Mouse (Mus musculus): ENCODE measurements around the gene Nmt2. TPM values are rescaled to one million over a fixed set of nuclear protein-coding genes. Genes with fewer than 3 reads are reported as not detected.

Gene Nmt2
- total RNA-seq, 2 experiments from 2014 or later = 13.8 to 24.9 TPM

DNA sequence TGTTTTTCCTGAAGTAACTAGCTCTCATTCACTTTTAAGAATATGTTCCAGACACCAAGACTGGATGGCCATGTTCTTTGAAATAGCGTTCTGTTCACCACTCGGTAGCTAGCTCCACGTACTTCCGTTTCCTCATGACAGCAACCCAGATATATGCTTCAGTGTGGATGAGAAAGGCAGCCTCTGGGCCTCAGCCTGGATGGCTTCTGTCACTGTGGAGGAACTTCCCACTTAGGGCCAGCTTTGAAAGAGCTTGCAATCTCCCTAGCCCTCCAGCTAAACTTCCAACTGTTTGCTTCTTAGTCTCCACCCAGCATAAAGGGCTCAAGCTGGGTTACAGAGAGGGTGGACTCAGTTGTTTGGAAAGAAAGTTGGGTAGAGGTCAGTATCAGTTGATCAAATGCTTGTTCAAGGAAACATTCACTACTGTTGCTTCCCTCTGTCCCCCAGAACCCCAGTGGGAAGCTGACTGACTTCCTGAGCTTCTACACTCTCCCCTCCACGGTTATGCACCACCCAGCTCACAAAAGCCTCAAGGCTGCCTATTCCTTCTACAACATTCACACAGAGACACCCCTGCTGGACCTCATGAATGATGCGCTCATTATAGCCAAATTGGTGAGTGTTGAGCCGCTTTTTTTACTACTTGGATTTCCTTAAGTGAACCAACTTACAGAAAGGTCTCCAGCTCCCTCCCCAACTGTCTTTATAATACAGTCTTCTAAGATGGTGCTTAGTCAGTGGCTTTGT, 40.5 kb downstream of the Nmt2 start:
- no peak for ATAC-seq (replicated peaks; ENCODE audit: poor library complexity, severe bottlenecking)

DNA sequence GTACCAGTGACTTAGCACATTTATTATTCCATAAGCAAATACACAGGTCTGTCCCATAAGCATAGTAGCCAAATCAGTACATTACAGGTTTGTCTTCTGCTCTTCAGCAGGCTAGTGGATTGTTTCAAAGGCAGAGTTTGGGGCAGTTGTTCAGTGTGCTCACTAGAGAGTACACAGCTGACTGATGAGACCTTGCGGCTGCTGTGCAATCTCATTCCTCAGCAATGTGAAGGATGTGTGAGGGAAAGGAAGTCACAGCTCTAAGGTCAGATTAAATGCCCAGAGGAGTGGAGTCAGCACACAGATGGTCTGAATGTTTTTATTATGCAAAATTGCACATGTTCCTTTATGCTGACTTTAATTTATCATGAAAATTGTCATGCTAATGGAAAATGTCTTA, 42.5 kb downstream of the Nmt2 start:
- ATAC-seq (replicated peaks; ENCODE audit: poor library complexity, severe bottlenecking) = no peak

DNA sequence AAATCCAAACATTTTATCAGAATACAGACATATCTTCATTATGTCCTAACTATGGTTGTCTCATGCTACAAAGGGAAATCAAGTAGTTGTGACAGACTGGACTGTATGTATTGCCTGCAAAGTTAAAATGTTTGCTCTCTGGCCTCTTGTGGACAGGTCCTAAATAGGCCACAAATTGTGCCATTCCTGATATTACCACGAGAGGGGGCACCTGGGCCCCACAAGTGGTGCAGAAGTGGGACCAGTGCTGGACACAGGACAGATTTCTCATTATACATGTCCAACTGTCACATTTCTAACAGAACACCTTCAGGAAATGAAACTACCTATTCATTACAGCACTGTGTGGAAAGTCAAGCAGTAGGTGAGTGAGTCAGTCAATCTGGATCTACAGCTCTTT, 43.3 kb downstream of the Nmt2 start:
- peak; percentile 81 for ATAC-seq (replicated peaks; ENCODE audit: poor library complexity, severe bottlenecking)

DNA sequence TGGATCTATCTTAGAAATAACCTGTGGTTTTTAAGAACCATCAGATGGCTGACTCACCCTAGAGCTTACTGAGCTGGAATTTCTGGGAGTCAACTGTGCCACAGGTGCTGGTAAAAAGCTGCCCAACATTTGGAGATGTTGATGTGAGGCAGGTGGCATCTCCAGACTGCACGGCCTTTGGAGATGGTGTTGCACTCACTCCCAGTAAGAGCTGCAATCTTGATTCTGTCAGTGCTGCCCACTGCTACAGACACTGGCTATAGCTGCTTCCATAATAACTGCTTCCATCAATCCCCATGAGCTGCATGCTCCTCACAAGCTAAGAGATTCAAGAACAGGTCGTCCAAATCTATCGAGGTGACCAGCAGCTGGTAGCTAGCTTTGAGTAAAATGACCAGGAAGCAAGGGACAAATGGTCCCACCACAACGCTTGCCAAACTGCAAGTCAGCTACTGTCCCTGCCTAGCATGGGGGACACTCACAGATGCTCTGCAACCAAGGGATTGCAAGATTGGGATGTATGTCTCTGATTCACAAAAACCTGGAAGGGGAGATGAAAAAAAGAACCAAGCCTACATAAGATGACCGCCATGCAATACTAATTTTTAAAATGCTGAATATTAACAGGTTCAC, 47.2 kb downstream of the Nmt2 start:
- no peak for ATAC-seq (replicated peaks; ENCODE audit: poor library complexity, severe bottlenecking)

DNA sequence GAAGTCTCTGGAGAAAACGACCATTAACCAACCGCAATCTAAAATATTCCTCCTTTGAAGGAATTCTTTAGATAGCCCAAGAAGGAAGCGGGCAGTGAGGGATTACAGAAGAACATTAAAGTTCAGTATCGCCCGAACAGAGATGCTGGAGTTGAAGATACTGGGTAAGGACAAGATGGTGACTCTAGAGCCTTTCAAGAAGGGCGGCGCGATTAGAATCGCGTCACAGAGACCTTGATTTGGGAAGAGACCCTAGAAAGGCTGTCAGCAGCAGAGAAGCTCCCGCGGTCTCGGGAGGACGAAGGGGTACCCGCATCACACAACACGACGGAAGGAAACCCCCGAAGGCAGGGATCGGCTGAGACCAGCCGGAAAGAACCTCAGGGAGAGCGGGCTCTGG, 48.0 kb downstream of the Nmt2 start:
- ATAC-seq (replicated peaks; ENCODE audit: poor library complexity, severe bottlenecking) = no peak

DNA sequence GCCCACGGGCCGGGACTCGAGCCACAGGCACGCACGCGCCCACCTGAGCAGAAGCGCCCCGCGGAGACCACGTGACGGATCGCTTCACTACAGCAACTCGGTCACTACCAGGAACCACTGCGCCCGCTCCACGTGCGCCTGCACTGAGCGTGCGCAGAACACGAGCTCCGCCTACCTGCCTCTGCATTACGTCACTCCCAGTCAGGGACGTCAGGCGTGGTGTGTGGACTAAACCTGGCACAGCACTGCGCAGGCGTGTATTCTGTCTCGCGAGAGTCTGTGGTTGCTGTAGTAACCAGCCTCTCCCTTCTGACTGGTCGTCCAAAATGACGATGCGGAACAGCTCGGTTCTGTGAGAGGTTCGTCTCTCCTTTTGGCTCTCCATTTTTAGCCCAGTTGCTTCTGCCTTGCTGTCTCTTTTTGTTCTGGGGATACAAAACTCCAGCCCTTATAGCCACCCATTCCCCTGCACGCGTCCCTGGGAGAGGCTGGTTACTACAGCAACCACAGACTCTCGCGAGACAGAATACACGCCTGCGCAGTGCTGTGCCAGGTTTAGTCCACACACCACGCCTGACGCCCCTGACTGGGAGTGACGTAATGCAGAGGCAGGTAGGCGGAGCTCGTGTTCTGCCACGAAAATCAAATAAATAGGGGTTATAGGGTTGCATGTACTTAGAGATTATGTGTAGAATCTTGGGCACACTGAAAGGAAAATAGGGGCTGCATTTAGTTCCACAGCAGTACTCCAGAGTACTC, 48.7 kb downstream of the Nmt2 start, which contains the start of gene Rpp38:
Gene Rpp38, minus strand, starts transcription at position 160 of the 759 bp plus-strand sequence.
- ATAC-seq (replicated peaks; ENCODE audit: poor library complexity, severe bottlenecking) = peak; percentile 78

DNA sequence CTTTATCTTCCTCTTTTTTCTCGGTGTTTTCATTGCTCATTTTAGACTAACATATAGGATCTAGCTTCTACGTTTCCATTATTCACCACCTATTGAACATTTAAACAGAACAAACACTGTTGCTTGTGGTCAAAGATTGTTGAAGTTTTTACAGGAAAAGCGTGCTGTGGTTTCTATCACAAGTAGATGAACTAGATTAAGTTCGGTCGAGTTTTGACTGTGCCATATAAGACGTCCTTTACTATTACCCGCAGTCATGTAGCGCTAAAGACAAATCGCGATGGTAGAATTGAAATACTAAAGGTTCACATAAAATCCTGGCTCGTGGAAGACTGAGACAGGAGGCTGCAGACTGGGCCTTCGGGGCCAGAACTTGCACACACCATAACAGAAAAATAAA, 49.7 kb downstream of the Nmt2 start:
- ATAC-seq (replicated peaks; ENCODE audit: poor library complexity, severe bottlenecking) = no peak

DNA sequence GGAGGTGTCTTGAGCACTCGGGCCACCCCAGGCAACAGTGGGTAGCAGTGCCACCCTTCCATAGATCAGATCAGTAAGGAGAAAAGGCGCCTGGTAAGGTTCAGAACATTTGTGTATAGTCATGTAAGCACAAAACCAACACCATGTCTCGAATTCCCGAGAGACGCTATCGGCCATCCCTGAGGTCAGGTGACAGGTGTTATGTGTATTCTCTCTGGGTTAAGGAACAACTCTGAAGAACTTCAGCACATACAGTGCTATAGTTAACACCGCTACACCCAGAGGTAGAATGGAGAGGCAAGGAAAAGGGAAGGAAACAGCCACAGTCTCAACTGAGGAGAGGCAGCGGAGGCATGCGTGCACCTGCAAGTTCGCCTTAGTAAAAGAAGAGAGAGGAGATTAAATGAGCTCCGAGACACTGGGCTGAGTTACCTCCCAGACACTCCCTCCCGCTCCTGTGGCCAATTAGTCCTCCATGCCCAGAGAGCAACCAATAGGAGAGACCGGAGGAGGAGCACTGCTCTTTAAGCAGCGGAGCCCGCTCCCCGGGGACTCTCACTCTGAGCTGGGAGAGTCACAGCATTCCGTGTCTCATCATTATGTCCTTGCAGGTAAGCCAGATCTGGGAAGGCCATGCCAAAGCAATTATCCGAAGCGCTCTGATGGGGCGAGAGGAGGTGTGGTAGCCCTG, 51.7 kb downstream of the Nmt2 start, which contains the start of gene Acbd7:
Gene Acbd7, plus strand, starts transcription at position 558 of the 691 bp plus-strand sequence.
- ATAC-seq (replicated peaks; ENCODE audit: poor library complexity, severe bottlenecking) = peak; percentile 49

DNA sequence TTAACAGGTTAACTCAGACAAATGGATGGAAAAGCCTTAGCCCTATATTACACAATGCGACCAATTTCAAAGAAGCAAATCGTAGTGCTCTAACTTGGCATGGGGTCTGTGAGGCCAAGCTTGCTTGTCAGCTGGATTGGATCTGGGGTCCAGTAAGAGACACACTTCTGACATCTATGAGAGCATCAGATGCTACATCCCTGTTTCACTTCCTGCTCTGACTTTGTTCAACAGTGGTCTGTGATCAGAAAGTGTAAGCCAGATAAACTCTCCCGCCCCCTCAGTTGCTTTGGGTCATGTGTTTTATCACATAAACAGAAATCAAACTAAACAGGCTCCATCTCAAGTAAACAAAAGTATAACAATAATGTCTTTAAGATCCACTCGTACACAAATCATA, 64.4 kb downstream of the Nmt2 start:
- peak; percentile 76 for ATAC-seq (replicated peaks; ENCODE audit: poor library complexity, severe bottlenecking)

DNA sequence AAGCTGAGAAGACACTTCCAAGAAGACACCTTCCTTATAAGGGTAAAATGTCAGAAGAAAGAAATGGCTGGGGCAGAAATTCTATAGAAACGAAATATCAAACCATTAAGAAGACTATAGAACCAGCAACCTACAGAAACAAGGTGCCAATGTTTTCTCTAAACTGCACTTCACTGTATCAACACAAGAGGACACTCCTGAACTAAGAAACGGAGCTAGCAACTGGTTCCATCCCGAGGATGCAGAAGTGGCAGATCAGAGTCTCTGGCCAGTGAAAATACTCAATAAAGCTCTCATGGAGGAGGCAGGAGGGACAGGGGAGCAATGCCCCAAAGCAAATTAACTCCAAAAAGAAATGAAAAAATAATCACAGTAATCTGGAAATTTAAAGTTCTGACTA, 64.9 kb downstream of the Nmt2 start:
- peak; percentile 89 for ATAC-seq (replicated peaks; ENCODE audit: poor library complexity, severe bottlenecking)

DNA sequence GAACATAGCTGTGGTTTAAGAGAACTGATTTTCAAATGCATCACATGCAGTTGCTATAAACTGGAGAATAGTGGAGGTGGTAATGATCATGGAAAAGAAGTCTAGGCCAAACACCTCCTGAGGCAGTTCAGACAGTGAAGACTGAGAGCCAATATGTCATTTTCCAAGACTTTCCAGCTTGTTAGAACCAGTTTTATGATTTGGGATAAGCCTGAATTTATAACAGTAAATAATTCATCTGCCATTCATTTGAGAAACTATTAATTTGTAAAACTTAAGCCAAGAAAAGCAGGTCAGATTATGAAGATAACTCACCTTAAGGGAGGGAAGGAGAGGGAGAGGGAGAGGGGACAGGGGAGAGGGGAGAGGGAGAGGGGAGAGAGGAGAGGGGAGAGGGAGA, 69.1 kb downstream of the Nmt2 start:
- no peak for ATAC-seq (replicated peaks; ENCODE audit: poor library complexity, severe bottlenecking)

DNA sequence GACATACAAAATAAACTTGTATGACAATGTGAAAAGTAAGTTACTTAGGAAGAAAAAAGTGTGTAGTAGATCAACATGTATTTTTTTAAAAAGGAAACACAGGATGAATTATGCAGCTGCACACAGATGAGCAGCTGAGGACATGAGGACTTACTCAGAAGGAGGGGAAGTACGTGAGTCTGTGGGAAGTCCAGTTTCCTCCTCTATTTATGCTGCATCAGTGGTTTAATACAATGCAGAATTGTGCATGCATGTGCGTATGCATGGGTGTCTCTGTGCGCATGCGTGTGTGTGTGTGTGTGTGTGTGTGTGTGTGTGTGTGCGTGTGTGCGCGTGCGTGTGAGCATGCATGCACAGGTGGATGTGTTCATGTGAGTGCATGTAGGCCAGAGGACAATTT, 71.8 kb downstream of the Nmt2 start:
- ATAC-seq (replicated peaks; ENCODE audit: poor library complexity, severe bottlenecking) = peak; percentile 35; the same call in 1 of the 2 replicates

DNA sequence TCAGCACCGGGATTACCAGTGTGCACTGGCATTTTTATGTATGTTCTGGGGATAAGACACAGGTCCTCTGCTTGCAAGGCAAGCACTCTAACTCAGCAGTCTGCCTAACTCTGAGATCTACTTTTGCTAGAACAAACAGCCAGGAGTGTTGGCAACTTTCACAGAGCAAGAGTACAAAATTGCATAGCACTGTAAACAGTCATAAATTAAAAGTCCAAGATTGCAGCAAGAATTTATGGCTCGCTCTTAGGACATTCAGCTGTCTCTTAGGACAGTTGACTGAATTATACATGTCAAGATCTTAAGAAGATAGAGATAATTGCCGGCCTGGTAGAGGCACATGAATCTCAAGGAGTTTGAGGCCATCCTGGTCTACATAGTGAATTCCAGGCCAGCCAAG, 72.3 kb downstream of the Nmt2 start:
- no peak for ATAC-seq (replicated peaks; ENCODE audit: poor library complexity, severe bottlenecking)

DNA sequence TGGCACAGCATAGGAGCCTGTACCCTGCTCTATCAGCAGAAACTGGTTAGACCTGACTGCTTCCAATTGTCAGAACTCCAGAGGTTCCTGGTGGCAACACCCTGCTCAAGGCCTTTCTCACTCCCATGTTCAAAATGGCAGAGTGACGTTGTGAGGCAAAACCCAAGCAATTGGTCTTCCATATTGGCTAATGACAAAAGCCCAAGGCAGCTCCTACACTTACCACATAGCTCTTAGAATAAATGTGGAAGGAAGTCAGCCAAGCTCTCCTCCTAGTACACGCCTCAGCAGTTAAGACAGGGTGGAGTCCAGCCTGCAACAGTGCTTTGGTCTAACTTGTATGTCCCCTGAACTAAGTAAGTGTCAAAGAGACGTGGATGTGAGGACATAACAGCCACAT, 73.9 kb downstream of the Nmt2 start:
- ATAC-seq (replicated peaks; ENCODE audit: poor library complexity, severe bottlenecking) = no peak

DNA sequence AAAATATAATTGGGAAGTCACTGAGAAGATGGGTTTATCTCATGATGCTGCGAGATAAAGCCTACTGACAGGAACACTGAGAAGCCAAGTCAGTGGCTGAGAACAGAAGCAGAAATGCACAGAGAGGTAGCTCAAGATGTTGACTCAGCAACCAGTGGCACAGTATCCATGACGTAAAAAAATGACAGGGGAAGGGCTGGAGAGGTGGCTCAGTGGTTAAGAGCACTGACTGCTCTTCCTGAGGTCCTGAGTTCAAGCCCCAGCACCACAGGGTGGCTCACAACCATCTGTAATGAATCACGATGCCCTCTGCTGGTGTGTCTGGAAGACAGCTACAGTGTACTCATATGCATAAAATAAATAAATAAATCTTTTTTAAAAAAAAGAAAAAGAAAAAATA, 77.1 kb downstream of the Nmt2 start:
- no peak for ATAC-seq (replicated peaks; ENCODE audit: poor library complexity, severe bottlenecking)

DNA sequence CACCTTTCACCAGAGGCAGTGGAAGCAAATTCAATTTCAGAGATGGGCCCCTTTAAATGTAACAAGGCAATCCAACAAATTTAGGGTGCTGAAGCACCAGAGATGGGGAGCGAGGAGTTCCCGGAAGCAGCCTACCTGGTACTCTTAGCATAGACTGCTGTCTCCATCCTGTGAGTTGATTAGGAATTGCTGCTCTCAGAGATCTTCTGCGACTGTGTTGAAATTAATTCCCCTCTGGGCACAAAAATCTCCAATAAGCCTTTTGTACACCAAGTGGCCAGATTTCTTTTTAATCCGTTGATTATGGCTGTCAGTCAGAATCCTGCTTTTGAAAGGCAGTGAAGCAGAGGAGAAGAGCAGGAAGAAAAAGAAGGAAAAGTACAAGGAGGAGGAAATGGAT, 81.1 kb downstream of the Nmt2 start:
- ATAC-seq (replicated peaks; ENCODE audit: poor library complexity, severe bottlenecking) = no peak

Other genes with a start within 250 kb of the Nmt2 start
- 2.0 and 5.0 TPM in 2 replicates for gene Fam171a1, start 170.0 kb upstream of the Nmt2 start, total RNA-seq (2014; fragmentation: Nextera tagmentation)
- 3.3 and 3.5 TPM in 2 replicates for gene Fam171a1, start 170.0 kb upstream of the Nmt2 start, total RNA-seq (2017)
- gene Rpp38, start 48.4 kb downstream of the Nmt2 start, total RNA-seq (2014; fragmentation: Nextera tagmentation) = 19.7 and 22.4 TPM in 2 replicates
- 10.0 and 15.2 TPM in 2 replicates for gene Rpp38, start 48.4 kb downstream of the Nmt2 start, total RNA-seq (2017)
- not detected in 2 replicates for gene Acbd7, start 52.0 kb downstream of the Nmt2 start, total RNA-seq (2014; fragmentation: Nextera tagmentation)
- gene Acbd7, start 52.0 kb downstream of the Nmt2 start, total RNA-seq (2017) = not detected in 2 replicates
- not detected in 2 replicates for gene Olah, start 113.0 kb downstream of the Nmt2 start, total RNA-seq (2014; fragmentation: Nextera tagmentation)
- not detected in 2 replicates for gene Olah, start 113.0 kb downstream of the Nmt2 start, total RNA-seq (2017)
- gene Meig1, start 138.4 kb downstream of the Nmt2 start, total RNA-seq (2014; fragmentation: Nextera tagmentation) = not detected in 2 replicates
- gene Meig1, start 138.4 kb downstream of the Nmt2 start, total RNA-seq (2017) = not detected in 2 replicates
- 12.0 and 27.4 TPM in 2 replicates for gene Dclre1c, start 139.9 kb downstream of the Nmt2 start, total RNA-seq (2014; fragmentation: Nextera tagmentation)
- gene Dclre1c, start 139.9 kb downstream of the Nmt2 start, total RNA-seq (2017) = 14.2 and 24.4 TPM in 2 replicates
- gene Suv39h2, start 190.8 kb downstream of the Nmt2 start, total RNA-seq (2014; fragmentation: Nextera tagmentation) = 11.7 and 14.5 TPM in 2 replicates
- 16.6 and 24.4 TPM in 2 replicates for gene Suv39h2, start 190.8 kb downstream of the Nmt2 start, total RNA-seq (2017)
- gene Gm45902, start 228.6 kb downstream of the Nmt2 start, total RNA-seq (2014; fragmentation: Nextera tagmentation) = 5.8 and 6.2 TPM in 2 replicates
- 12.4 and 13.0 TPM in 2 replicates for gene Gm45902, start 228.6 kb downstream of the Nmt2 start, total RNA-seq (2017)
- 83.7 and 88.6 TPM in 2 replicates for gene Hspa14, start 228.6 kb downstream of the Nmt2 start, total RNA-seq (2014; fragmentation: Nextera tagmentation)
- gene Hspa14, start 228.6 kb downstream of the Nmt2 start, total RNA-seq (2017) = 155 and 173 TPM in 2 replicates
- not detected in 2 replicates for gene Cdnf, start 228.8 kb downstream of the Nmt2 start, total RNA-seq (2014; fragmentation: Nextera tagmentation)
- 0.22 and 13.2 TPM in 2 replicates for gene Cdnf, start 228.8 kb downstream of the Nmt2 start, total RNA-seq (2017)

Data from granulocyte monocyte progenitor cell, adult 5-6 weeks (primary cell).